Mouse (Mus musculus) heart, adult 11 months (tissue): ENCODE data around the gene Adam15.

Experiments
- DNase-seq: peaks from one replicate; pipeline ENCODE4 v3.0.0; 2022

Adam15 gene

DNA sequence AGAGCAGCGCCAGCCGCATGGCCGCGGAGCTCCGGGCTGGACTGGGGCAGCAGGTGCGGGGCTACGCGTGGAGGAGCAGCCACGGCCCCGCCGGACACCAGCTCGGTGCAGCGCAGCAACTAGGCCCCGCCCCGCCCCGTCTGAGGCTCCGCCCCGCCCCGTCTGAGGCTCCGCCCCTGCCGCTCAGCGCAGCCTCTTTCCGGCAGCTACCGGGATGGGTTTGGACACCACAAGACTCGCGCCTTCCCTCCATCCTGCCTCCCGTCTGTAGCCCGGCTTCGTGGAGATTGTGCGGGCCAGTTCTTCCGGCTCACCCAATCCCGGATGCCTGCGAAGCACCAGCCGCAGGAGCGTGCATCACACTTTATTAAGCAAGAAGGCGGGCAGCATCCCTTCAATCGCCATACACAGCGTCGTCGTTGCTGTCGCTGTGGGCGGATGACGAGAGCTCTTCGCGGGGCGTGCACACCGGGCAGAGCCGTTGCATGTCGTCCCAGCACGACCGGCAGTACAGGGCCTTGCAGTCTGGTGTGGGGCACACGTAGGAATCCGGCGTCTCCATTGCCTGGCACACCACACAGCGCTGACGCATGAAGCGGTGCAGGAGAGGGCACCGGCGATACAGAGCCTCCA is at the start of gene Adam15:
TSS of gene Adam15 (minus strand) at position 128 of the 633 bp plus-strand sequence.
- peak; percentile 99 for DNase-seq

DNA sequence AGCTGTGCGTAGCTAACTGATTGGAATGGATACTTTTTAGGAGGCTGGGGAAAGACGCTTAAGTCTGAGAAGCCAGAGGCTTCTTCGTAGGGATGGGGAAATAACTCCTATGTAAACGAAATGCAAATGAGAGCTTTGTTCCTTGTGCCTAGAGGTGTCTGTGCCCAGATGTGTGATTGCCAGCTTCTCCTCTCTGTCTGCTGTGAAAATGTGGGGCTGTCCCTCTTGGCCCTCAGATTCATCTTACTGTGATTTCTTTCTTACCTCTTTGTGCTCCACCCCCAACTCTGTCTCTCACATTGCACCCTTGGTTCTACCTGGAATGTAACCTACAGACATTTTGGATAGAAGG is 46.8 kb upstream of the Adam15 start:
- no peak for DNase-seq

DNA sequence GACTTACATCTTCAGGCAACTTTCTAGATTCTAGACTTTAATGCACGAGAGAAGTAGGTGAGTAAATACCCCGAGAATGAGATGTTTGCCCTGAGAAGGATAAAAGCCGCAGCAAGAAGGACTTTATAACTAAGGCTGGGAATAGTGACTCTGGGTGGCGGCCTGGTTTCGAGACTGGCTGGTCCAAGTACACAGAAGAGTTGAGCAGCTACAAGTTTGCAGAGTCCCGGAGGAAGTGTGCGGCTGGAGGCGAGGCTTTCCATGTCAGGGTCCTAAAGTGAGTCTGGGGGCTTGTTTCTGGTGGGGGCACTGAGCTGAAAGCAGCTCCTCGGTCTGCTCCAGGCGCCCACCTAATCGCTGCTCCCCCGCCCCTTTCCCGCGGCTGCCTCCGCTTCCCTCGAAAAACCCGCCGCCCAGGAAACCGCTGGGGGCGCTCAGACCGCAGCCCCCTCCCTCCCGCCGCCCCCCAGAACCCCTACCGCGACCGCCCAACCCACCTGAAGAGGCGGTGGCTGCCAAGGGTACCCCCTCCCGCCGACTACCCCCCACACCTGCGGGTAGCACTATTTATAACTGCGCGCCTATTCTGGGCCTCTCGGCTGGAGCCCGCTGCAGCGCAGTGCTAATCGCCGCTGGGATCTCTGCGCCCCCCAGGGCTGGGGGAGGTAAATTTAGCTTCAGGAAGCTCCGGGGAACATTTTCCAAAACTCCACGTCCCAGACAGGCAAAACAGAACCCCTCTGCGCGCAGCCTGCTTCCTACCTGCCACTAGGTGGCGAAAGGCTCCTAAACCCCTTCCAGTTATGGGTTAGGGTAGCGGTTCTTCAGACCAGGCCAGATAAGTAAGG is 46.2 kb upstream of the Adam15 start:
- peak; percentile 98 for DNase-seq

DNA sequence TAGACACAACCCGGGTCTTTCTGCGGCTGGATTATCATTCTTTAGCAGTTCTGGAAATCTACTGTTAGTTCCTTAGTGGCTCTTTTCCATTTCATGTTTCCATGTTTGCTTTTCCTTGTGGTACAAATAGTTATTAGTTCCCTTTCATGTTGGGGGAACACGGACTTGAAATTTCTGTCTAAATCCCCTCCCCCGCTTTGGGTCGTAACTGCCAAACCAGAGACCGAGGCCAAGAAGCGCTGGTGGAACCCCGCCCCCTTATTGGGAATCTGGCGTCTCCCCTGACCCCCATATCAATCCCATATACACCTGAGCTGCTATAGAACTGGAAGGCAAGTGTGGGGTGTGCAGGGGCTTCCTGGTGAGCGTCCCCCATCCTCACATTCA is 45.6 kb upstream of the Adam15 start:
- DNase-seq: peak; percentile 94

DNA sequence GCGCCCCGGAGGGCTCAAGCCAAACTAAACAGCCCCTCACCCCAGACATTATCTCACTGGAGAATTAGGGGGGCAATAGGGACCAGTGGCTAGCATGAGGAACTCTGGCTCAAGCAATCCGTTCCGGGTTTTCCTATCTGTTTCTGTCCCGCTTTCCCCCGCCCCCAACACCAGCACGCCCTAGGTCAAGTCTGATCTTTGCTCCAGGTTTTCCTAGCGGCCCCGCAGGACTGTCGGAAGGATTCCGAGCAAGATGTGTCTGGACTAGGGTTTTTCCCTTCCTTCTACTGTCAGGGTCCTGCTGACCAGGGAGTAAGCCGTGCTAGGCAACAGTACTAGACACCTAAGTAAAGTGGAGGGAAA is 45.1 kb upstream of the Adam15 start:
- no peak for DNase-seq

DNA sequence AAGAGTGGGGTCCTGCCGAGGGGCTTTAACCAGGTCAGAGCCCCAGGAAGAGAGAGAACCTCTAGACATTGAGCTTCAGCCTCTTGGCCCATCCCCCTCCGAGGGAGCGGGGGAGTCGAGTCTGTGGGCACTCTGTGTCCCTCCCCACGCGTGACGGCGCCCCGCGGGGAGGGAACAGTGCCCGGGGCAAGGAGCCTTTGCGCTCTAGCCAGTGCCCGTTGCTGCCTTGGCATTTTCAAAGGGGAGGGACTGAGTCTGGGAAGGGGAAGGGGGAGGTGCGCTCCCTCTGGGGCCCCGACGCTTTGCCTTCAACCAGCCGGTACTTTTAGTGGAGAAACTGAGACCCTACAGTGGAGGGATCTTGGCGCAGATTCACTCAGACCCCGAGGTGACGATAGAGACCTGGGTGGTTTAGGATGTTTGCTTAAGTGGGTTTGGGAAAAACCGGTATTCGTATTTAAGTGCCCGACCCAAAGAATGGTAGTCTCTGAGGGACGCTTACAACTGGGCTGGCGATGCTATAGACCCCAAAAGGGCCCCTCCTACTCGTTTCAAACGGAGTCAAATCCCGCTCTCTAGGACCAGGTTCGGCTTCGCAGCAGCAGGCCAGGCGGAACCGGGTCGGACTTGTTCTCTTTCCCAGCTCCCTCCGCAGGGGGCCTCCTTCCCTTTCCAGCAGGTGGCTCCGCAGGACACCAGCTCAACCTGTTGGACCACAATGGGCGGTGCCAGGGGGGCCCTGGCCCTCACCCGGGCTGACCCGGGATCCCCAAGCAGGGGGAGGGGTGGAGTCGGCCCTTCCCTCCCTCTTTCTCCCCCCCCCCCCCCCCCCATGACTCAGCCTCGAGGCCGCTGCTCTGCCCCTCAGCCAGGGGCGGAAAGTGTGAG is 44.5 kb upstream of the Adam15 start, which contains the start of gene Zbtb7b:
TSS of gene Zbtb7b (minus strand) at position 771 of the 888 bp plus-strand sequence.
- peak; percentile 99 for DNase-seq

DNA sequence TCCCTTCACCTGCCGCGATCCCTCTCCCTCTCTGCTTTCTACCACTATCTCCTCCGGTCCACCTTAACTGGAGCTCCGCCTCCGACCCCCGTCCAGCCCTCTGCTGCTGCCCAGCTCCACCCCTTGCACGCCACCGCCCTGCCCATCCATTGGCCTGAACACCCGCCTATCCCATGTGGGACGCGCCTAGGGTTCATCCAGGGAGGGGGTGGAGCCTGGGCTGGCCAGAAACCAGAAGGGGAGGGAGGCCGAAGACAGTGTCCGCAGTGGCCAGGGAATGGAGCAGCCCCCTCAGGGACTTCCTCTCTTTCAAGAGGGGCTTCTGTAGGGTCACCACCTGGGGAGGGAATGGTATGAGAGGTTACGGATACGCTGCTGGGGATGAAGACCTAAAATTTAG is 43.8 kb upstream of the Adam15 start:
- DNase-seq: peak; percentile 100

DNA sequence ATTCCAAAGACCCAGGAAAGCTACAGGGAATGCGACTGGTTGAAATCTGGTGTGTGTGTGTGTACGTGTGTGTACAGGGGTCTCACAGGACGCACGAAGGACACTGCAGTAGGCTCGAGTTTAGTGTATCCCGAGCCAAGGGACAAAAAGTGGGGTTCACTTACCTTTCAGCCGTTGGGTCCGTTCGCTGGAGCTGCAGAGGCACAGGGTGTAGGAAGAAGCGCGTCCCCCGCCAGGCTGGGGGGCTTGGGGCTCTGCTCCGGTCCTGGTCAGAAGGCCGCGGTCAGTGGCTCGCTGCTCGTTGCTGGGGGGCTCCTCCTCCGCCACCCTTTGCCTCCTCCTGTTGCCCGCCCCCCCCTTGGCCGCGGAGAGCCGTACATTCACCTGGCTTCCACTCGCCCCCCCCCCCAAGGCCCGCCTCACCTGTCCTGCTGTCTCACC is 43.1 kb upstream of the Adam15 start:
- peak; percentile 96 for DNase-seq

DNA sequence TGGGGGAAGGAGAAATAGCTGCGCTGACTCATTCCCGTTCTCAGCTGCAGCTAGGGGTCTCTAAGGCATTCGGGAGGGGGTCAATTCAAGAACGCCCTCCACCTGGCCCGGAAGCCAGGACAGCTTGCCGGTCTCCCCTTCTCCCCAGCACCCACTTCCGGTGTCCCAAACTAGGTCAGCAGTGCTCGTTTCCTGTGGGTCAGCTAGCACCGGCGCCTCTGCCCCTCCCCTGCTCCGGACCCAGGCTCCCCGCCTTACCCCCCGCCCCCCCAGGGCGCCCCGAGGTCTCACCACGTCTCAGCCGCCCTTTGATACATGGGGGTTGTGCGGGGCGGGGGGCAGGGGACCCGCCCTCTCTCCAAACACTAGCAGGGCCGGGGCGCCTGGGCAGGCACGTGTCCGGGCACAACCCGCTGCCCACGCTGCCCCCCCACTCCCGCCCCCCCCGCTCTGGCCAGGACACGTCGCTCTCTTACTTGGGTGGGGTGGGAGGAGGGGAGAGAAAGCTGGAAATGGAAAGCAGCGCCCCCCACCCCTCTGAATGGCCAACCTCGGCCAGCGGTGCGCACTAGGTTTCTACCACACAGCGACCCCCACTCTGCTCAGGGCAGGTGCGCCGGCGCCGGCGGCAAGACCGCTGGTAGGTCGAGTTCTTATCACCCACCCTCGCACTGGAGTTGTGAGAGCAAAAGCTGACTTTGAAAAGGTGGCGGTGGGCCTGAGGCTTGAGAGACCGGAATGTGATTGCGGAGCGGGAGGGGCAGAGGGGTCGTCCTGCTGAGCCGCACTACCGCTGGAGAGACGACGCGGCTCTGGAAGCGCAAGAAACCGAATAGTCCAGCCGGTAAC is 42.1 kb upstream of the Adam15 start:
- DNase-seq: peak; percentile 98

DNA sequence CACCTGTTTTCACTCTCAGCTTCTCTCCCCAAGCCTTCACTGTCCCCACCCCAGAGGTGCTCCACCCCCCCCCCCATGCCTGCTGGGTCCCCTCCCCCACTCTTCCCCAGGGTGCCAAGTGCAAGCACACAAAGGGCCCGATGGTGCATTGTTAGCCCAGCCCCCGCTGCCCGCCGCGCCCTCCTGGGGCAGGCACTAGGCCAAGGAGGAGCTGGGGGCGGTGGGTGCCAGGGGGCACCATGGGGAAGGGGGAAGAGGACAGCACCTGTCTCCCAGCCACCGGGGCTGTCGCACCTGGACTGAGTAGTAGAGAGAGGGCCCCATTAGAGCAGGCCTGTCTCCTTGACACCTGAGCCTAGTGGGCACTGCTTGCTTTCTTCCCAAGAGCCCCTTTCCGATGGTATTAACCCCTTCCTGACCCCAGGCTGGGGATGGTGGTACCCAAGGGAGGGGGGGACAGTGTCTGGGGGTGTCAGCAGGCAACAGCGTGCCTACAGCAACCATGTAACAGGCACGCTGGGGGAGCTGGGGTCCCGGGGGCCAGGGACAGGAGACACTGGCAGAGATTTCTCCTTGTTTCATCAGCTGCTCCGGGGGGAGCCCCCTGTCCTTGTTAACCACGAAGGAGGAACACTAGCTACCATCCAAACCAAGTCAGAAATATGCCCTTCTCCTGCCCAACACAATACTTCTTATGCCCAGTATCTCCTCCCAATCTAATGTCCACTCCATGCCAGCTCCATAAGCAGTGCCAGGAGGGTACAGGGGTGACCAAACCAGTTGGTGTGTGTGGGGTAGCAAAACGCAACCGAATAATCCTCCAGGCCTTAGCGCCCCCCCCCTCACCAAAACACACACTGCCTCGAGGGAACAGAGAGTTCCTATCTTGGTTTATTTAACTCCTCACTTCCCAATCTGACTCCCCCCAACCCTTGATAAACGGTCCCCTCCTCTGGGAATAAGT is 41.2 kb upstream of the Adam15 start:
- DNase-seq: peak; percentile 97

DNA sequence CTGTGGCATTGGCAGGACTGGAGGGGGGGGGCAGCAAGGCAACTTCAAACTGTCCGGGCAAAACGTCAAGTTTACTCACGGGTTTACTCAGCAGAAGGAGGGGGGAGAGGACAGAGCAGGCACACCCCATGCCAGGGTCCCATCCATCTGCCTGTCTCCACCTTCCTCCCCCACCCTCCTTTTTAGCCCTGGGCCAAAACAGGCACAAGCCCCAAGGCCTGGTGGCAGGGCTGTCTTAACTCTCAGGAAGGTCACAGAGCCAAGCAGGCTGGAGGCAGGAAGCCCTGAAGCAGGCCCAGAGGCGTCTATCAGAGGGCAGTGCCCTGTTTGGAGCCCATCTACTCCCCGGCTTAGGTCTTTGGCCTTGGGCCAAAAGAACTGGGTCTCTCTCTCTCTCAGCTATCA is 40.3 kb upstream of the Adam15 start:
- DNase-seq: peak; percentile 98

DNA sequence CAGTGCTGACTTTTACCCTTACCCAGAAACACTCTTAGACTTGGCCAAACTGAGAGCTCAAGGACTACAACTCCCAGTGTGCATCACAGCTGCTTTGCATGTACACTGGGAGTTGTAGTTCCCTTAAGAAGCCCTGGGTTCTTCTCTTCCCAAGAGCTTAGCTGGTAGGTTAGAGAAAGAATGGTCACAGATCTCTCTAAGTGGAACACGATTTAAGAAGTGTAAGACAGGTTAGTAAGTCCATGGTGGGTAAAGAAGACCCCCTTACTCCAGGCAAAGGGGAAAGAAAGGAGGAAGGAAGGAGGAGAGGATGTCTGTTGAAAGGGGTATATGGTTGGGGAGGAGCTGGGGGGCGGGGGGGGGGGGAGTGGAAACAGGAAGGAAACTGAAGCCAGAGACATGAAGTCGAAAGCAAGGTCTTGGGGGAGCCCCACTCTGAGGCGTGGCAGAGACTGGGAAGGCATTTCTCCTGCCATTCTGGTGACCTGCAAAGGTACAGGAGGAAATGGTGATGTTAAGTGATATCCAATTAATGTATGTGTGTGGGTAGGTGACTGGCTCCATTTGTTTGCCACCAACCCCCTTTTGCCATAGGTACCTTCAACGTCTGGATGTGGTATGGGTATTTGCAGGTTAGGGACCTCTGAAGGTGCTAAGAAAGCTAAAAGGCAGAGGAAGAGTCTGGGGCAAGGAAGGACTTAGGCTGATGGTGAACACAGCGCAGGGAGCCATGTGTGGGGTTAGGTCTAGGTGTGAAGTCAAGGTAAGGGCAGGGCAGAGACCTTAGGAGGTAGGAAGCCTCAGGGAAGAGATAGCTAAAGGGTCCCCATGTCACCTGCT is 39.3 kb upstream of the Adam15 start:
- peak; percentile 94 for DNase-seq

DNA sequence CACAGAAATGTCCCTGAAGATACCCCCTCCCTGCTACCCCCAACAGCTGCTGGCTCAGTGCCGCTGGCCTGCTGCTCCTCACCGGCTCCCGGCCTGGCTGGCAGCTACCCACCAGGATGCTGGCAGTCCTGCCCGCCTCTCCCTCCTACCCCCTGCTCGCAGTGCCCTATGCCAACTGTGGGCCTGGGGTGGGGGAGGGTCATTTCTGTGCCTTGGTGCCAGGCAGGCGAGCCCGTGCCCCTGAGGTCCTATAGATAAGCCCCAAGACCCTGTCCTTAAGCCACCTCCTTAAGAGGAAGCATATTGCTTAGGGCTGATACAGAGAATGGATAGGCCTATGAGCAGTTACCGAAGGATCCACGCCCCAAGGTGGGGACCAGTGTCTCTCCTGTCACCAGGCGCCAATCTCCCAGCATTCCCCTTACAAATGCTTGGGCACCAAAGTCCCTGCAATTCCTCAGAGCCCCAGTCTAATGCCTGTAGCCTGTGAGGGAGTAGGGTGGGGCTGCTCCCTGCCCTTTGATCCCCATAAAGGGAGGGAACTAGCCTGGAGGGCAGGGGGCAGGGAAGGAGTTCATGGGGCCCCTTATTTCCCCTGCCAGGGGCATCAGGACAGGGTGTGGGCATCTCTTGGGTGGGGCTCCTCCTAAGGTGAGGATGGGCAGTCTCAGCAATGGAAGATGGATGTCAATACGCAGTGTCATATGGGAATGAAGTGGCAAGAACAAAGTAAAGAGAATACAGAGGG is 38.5 kb upstream of the Adam15 start:
- peak; percentile 98 for DNase-seq

DNA sequence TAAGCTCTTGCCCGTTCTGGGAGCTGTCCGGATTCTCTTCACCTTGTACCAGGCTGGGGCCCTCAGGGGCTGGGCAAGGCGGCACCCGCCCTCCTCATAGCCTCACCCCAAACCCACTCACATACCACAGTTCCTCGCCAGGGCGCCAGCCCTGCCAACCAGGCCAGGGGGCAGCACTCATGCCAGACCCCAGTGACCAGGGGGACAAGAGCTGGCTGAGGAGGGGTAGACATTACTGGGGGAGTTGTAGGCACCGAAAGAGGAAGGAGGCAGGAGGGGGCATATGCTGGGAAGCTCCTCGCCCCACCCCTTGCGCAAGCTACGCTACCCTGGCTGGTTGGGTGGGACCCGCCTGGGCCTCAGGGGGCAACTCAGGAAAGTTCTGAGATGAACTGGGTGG is 37.8 kb upstream of the Adam15 start:
- DNase-seq: peak; percentile 97

DNA sequence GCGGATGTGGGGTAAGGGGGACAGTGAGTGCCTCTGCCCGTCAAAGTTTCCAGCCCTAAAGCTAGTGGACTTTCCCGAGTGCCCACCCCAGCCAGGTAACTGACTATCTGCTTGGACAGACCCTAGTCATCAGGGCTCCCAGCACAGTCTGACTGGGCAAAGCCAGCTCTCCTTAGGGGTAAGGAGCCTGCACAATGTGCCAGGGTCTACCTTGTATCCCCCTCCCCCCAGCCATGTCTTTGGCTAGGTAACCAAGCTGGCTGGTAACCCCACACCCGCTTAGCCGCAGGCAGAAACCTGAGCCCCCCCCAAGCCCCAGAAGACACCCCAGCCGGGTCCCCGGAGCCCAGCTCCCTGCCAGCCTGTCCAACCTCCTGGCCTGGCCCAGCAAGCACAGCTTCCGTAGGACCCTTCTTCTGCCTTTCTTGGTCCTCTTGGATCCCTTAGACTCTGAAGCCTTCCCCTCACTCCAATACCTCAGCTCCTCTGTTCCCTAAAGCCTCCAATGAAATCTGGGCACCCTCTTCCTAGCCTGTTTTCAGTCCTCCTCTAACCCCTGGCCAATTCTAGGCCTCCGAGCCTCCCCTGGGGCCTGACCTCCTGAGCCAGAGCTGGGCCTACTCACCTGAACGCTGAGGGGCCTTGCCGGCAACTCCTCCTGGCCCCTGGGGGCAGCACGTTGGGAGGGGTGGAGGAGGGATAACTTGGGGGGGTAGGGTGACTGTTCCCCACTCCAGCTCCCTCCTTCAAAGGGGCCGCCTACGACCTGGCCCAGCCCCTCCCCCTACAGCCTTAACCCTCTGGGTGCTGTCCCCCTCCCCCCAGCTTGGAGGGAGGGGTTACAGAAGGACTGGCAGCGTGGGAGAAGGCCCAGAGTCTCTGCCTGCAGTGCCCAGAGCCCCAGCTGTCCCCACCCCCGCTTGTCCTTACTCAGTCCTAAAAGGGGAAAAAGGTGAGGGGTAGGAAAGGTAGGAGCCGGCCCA is 36.9 kb upstream of the Adam15 start:
- peak; percentile 92 for DNase-seq

DNA sequence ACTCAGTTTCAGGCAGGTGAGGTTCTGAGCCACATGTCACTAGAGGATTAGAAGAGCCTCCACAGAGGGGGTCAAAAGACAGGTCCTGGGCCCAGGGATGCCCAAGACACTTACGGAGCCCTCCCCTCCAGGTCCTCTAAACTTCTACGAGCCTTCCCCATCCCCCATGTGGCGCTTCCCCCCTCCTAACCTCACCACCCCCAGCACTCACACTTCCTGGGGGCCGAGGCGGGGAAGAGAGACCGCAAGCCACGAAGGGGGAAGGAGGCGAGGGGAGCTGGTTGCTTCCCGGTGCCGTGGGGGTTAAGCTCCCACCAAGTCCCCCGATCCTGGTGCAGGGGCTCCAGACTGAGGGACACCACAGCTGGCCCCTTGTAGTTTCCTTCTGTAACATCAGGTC is 35.7 kb upstream of the Adam15 start:
- DNase-seq: peak; percentile 92

DNA sequence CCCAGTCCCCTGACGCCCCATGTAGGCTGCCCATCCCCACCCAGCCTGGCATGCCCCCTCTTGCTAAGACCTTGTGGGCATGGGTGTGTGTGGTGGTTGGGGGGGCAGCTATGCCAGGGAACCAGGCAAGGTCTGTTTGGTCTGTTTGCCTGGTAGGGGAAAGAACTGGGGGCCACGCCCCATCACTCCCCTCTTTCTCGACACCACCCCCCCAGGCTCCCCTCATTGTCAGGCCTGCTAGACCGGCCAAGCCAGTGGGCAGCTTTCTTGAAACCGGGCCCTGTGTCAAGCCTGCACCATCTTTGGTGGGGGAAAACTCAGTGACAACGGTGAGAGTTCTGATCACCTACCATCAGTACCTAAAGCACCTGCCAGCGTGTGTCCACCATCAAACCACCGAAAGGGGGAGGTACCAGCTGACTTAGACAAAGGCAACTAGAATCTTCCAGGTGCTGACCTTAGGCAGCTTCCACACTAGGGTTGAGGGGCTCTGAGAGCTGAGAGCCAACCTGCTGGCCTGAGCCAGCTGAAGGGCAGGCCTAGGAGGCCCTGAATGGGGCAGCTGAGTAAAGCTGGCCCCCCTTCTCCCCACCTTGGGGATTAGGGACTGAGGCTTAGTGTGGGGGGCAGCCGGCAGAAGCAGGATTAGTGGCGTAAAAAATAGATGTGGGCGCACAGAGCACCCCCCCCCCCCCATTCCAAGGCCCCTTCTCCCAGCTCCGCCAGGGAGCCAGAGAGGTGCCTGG is 34.7 kb upstream of the Adam15 start:
- peak; percentile 89 for DNase-seq
